Mouse (Mus musculus) hindbrain, embryonic 10.5 days (tissue): ENCODE data around the gene Atg9a. TPM values are rescaled to one million over a fixed set of nuclear protein-coding genes. Genes with fewer than 3 reads are reported as not detected.
"Not testable (repeated sequence)": the region's sequence is repeated elsewhere in the genome, so short reads cannot be mapped to it uniquely, and the experiment has no call there.

ENCODE experiments used
- DNase-seq: peaks from one replicate; pipeline ENCODE4 v3.0.0-alpha.2; 2017; ENCODE audit warnings: low spot score
- H3K27ac ChIP-seq: fragments of 300-500 bp; sonication (generic); 2 replicates; pipeline ENCODE4 v1.5.1; 2016; ENCODE audit warnings: mild to moderate bottlenecking, moderate library complexity
- H3K27me3 ChIP-seq: fragments of 300-500 bp; sonication (generic); 2 replicates; pipeline ENCODE4 v1.6.1; 2016; ENCODE audit warnings: mild to moderate bottlenecking; ENCODE audit not compliant: poor library complexity, insufficient read depth, severe bottlenecking
- H3K36me3 ChIP-seq: fragments of 300-500 bp; sonication (generic); 2 replicates; pipeline ENCODE4 v1.6.1; 2016; ENCODE audit warnings: mild to moderate bottlenecking, moderate library complexity
- H3K4me1 ChIP-seq: fragments of 300-500 bp; sonication (generic); replicated peaks from 2 replicates; pipeline ENCODE4 v1.6.1; 2016; ENCODE audit warnings: mild to moderate bottlenecking
- H3K4me3 ChIP-seq: fragments of 300-500 bp; sonication (generic); 2 replicates; pipeline ENCODE4 v1.5.1; 2016; ENCODE audit warnings: mild to moderate bottlenecking, moderate library complexity
- H3K9me3 ChIP-seq: fragments of 300-500 bp; sonication (generic); 2 replicates; pipeline ENCODE4 v1.6.1; 2016; ENCODE audit warnings: mild to moderate bottlenecking, moderate library complexity
- WGBS: fragments of 180-500 bp; shearing (Covaris S2); methylation state at CpG from one replicate; pipeline ENCODE4 v1.1.7; 2016; 5-methylcytosine and 5-hydroxymethylcytosine counted together
- polyA plus RNA-seq: library from polyadenylated mRNA; unstranded; fragments of >200 nt; fragmentation: Nextera tagmentation; extraction: Ambion mirVana; gene quantifications from 2 replicates; pipeline ENCODE4 v1.2.1, GENCODE M21; 2016

The Atg9a gene
- polyA plus RNA-seq = 23.1 and 32.1 TPM in 2 replicates

DNA sequence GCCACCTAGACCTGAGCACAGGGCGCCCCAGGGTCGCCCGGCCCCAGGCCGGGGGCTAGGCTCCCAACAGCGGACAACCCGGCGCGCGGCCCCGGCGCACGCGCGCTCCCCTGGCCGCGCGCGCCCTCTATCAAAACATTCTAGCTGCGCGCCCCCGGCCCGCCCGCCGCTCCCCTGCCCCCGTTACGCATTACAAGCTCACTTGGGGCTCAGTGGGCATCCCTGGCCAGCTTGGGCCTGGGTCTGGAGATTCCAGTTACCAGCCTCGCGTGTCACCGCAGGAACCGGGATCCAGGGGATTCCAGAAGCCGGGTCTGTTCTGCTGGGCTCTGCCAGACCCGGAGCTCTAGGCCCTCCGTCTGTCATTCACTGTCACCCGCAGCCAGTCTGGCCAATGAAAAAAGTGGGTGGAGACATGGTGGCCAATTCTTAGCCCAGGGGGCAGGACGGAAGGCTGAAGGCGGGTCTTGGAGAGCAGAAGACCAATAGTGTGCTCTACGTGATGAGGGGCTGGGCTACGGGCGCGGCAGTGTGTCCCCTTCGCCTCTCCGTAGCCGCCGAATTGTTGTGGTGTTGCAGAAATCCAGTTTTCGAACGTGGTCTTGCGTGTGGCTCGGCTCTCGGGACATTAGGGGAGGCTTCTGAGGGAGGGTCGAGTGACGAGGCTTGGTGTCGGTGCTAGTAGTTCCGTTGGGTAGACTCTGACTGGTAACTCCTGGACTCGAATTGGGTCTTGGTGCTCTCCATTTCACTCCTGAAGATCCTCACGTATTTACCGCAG is at the start of gene Atg9a, which contains the start of gene Ankzf1:
Atg9a (minus strand) TSS at position 575 of the 781 bp plus-strand sequence.
Ankzf1 (plus strand) TSS at position 530 of the 781 bp plus-strand sequence.
- Histone ChIP-seq H3K27me3 (no peaks in the 10 kb centered on the region), H3K9me3 (no peaks in the 10 kb centered on the region), H3K4me1 (peaks cover 31% of the 10 kb centered on the region), H3K27ac (peak within 1 kb of the TSS; percentile 91), H3K4me3 (peak within 1 kb of the TSS; percentile 89), H3K36me3 (peaks cover 34% of the 10 kb centered on the region)
- peak; percentile 96 for DNase-seq
- WGBS = under 1% methylated on average over 56 of the region's 56 CpGs

DNA sequence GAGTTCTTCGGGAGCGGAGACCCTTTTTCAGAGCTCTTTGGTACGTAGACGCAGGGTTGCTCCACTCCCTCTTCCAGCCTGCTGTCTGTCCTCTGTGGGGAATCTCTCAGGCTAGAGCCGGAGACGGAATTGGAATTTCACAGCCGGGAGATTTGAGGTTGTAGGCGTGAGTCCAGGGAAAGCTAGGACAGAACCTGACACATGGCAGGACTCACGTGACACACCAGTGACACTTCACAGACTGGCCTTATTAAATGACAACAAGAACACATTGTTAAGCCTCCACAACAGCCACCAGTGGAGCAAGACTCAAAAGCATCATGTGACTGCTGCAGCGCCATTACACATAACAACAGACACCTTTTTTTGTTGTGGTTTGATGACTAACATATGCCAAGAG is 47.6 kb upstream of the Atg9a start:
- peaks cover 8% of the 10 kb centered on the region; the same call in 1 of the 2 replicates for H3K27me3 ChIP-seq
- H3K4me3 ChIP-seq = no peak overlapping the region
- no peaks in the 10 kb centered on the region for H3K9me3 ChIP-seq
- DNase-seq = no peak
- no peak overlapping the region for H3K27ac ChIP-seq
- H3K4me1 ChIP-seq = peaks cover 31% of the 10 kb centered on the region
- H3K36me3 ChIP-seq = peaks cover 34% of the 10 kb centered on the region
- 89% methylated on average over 10 of the region's 10 CpGs for whole genome bisulfite sequencing

DNA sequence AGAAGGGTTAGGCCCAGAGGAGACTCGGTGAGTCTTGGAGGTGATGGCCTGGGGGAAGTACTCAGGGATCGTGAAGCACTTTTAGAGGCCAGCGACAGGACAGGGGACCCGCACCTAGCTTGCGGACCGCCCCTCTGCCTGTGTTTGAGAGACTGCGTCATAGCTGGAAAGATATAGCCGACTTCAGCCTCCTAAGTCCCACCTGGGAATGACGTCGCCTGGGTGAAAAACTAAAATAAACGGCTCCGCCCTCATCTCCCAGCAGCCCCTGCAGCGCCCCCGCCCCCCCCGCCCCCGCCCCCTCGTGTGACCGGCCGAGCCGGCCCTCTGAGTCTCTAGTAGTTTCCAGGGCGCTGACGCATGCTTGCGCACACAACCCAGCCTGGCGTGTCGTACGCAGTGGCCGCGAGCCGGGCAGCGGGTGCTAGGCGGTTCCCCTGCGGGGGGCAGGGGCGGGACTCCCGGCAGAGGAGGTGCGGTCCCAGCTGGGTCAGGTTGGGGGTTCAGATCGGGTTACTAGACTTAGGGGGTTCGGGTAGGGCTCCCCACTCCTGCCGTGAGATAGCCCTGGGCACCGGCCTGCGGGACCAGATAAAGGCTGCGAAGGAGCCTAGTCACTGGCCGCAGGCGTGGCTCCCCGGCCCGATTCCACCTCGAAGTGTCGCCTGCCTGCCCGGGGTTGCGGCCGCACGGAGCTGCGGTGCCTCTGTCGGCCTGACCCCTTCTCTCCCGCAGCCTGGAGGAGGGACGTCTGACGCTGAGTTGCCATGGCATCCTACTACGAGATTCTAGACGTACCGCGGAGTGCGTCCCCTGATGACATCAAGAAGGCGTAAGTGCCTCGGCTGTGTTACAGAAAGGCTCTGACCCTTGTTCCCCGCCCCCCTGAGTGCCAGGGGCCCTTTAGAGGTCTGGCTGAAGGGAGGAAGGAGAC is 44.4 kb upstream of the Atg9a start, which contains the start of gene Dnajb2:
Dnajb2 (plus strand) TSS at position 290 of the 934 bp plus-strand sequence.
- WGBS = 1% methylated on average over 64 of the region's 64 CpGs
- no peaks in the 10 kb centered on the region for H3K9me3 ChIP-seq
- peak within 1 kb of the TSS; percentile 77 for H3K4me3 ChIP-seq
- peak; percentile 85 for DNase-seq
- H3K4me1 ChIP-seq = peaks cover 31% of the 10 kb centered on the region
- peak within 1 kb of the TSS; percentile 94 for H3K27ac ChIP-seq
- H3K27me3 ChIP-seq = peaks cover 12% of the 10 kb centered on the region; the same call in 1 of the 2 replicates
- peaks cover 14% of the 10 kb centered on the region for H3K36me3 ChIP-seq

DNA sequence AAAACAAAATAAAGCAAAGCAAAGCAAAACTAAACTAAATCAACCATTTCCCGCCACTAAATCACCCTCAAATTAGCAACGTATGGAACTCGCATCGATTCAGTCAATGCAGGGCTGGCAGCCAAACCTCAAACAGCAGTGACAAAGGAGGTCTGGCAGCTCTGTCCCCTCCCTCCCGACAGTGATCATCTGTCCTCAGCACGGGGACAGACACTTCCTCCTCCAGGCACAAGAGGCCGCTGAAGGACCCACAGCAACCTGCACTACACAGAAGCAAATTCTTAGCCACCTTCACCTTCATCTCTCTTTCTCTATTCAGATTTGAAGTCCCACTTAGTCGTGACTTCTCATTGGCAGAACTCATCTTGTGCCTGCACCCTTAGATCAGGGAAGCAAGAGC is 42.6 kb upstream of the Atg9a start:
- H3K4me3 ChIP-seq = no peak overlapping the region
- DNase-seq = peak; percentile 58
- WGBS = 1% methylated on average over 8 of the region's 8 CpGs
- H3K27ac ChIP-seq = no peak overlapping the region
- peaks cover 5% of the 10 kb centered on the region; the same call in 1 of the 2 replicates for H3K36me3 ChIP-seq
- H3K4me1 ChIP-seq = peaks cover 31% of the 10 kb centered on the region
- H3K27me3 ChIP-seq = peaks cover 12% of the 10 kb centered on the region; the same call in 1 of the 2 replicates
- no peaks in the 10 kb centered on the region for H3K9me3 ChIP-seq

DNA sequence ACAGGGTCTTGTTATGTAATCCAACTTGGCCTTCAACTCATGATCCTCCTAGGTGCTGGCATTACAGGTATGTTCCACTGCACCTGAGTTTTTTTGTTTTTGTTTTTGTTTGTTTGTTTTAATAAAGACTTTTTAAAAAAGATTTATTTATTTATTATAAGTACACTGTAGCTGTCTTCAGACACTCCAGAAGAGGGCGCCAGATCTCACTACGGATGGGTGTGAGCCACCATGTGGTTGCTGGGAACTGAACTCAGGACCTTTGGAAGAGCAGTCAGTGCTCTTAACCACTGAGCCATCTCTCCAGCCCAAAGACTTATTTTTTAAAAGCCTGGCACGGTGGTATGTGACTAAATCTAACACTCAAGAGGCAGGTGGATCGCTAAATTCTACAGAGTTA is 40.5 kb upstream of the Atg9a start:
- H3K36me3 ChIP-seq, H3K27ac ChIP-seq, DNase-seq, H3K4me3 ChIP-seq, H3K9me3 ChIP-seq: not testable (repeated sequence)
- Histone ChIP-seq H3K27me3 (peaks cover 12% of the 10 kb centered on the region), H3K4me1 (peaks cover 30% of the 10 kb centered on the region)
- WGBS = 71% methylated on average over 4 of the region's 4 CpGs

DNA sequence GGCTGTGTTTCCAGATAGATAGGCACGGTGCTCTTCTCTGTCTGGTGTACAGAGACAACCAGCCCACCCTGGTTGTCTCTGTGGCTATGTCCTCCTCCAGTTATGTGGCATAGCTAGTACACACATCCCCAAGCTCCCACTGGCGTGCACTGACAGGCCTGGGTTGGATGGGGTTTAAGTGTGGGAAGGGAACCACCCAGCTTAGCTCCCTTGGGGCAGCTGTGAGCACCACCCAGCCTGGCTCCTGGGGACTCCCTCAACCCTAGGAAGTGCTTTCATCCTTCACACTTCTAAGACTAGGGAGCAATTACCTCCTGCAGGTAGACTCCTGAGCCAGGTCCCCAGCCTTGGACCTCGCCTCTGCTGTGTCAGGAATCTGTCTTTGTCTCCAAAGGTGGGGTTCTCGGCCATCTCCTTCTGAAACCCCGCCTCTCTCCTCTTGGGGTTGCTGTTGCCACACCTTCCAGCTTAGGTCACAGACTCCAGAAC is 39.7 kb upstream of the Atg9a start, which contains the start of gene A630095N17Rik:
A630095N17Rik (minus strand) TSS at position 439 of the 489 bp plus-strand sequence.
- WGBS = 70% methylated on average over 5 of the region's 5 CpGs
- peaks cover 12% of the 10 kb centered on the region for H3K27me3 ChIP-seq
- H3K27ac ChIP-seq = no peak within 1 kb of the TSS
- no peaks in the 10 kb centered on the region for H3K9me3 ChIP-seq
- no peak for DNase-seq
- H3K4me1 ChIP-seq = peaks cover 22% of the 10 kb centered on the region
- no peak within 1 kb of the TSS for H3K4me3 ChIP-seq
- H3K36me3 ChIP-seq = no peaks in the 10 kb centered on the region

DNA sequence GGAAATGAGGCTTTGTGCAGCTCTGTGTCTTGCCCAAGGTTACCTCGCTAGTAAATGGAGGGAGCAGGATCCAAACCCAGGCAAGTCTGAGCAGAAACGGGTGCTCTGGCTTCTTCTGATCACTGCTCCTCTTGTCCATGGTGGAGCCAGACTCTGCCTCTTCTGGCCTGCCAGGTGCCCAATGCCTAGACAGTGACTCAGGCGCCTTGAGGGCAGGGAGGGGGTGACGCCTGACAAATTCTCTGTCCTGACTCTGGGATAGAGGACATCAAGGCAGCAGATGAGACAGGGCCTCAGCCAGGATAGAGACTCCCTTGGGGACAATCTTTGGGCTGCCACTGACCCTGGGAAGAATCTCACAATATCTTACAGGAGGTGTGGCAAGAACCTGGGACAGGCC is 39.2 kb upstream of the Atg9a start:
- H3K4me1 ChIP-seq = peaks cover 17% of the 10 kb centered on the region; the same call in 1 of the 2 replicates
- H3K27me3 ChIP-seq = peaks cover 12% of the 10 kb centered on the region
- no peak overlapping the region for H3K4me3 ChIP-seq
- DNase-seq = no peak
- H3K9me3 ChIP-seq = no peaks in the 10 kb centered on the region
- no peak overlapping the region for H3K27ac ChIP-seq
- no peaks in the 10 kb centered on the region for H3K36me3 ChIP-seq
- 77% methylated on average over 4 of the region's 4 CpGs for WGBS

DNA sequence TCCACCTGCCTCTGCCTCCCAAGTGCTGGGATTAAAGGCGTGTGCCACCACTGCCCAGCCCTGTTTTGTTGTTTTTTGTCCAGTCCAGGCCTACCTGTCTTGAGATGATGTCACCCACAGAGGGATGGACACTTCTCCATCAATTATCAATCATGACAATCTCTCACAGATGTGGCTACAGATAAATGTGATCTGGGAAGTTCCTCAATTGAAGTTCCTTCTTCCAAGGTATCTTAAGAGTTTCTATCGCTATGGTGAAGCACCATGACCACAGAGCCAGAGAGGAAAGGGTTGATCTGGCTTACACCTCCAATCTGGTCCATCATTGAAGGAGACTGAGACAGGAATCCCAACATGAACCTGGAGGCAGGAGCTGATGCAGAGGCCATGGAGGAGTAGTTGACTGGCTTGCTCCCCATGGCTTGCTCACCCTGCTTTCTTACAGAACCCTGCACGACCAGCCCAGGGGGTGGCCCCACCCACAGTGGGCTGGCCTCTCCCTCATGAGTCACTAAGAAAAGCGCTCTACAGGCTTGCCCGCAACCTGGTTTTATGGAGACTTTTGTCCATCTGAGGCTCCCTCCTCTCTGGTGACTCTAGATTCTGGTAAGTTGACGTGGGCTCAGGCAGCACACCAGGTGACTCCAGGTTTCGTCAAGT is 38.5 kb upstream of the Atg9a start:
- Histone ChIP-seq H3K36me3 (no peaks in the 10 kb centered on the region), H3K27me3 (peaks cover 12% of the 10 kb centered on the region), H3K9me3 (no peaks in the 10 kb centered on the region), H3K4me1 (peaks cover 10% of the 10 kb centered on the region; the same call in 1 of the 2 replicates), H3K4me3 (no peak overlapping the region), H3K27ac (no peak overlapping the region)
- 78% methylated on average over 7 of the region's 7 CpGs for WGBS
- DNase-seq = no peak

DNA sequence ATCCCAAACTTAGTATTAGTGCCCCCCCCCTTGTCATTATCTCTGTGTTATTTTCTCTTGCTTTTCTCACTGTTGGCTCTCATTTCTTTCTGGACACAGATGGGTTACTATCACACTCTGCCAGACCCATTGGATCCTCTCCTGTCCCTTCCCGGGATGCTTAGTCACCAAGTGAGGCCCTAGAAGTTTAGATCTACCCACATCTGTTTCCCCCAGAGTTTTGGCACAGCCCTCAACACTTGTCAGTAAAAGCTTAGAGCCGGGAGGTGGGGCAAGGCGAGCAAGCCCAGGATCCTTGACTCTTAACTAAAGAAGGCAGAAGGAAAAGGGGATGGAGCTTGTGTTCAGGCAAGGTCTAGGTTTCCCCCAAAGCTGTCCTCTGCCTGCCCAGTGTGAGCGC is 37.2 kb upstream of the Atg9a start:
- DNase-seq = no peak
- Histone ChIP-seq H3K4me1 (no peaks in the 10 kb centered on the region), H3K27me3 (peaks cover 4% of the 10 kb centered on the region), H3K9me3 (no peaks in the 10 kb centered on the region), H3K4me3 (no peak overlapping the region), H3K27ac (no peak overlapping the region), H3K36me3 (no peaks in the 10 kb centered on the region)
- WGBS = 73% methylated on average over 4 of the region's 4 CpGs

DNA sequence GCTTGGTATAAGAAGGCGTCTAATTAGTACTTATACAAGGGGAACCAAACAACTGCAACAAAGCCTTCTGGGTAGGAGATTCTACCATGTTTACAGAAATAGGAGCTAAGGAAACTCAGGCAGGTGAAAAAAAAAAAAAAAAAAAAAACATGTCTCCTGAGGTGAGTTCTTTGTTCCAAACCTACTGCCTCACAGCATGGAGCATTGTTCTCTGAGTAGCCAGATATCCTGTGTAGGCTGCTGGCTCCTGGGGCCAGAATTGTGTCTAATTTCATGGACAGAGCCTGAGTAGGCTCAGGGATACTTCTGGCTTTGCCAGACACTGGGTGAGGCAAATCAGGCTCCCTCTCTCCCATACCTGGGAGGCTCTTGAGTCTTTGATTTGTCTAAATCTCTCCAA is 35.7 kb upstream of the Atg9a start:
- no peak for DNase-seq
- no peaks in the 10 kb centered on the region for H3K4me1 ChIP-seq
- 67% methylated on average over 1 of the region's 1 CpGs for WGBS

DNA sequence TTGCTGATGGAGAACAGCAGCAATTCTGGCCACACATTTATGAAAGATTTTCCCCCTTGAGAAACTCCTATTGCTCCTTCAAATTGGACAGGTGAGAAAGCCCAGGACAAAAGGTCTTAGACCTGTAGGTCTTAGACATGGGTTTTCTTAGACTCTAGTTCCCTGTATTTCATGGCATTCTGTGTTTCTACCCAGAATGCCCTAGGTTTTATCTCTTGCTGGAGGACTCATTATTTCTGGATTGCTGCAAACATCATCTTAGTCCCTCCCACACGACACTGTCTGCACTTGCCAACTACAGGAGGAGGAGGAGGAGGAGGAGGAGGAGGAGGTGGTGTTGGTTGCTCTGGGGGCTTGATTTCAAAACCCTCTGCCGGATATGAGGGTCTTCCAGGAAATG is 34.1 kb upstream of the Atg9a start:
- Histone ChIP-seq H3K27me3 (peaks cover 18% of the 10 kb centered on the region), H3K36me3 (no peaks in the 10 kb centered on the region), H3K27ac (no peak overlapping the region), H3K4me3 (no peak overlapping the region), H3K9me3 (no peaks in the 10 kb centered on the region), H3K4me1 (no peaks in the 10 kb centered on the region)
- WGBS = 83% methylated on average over 2 of the region's 2 CpGs
- no peak for DNase-seq

More for the DNA sequence above, 35.7 kb upstream of the Atg9a start:
- peaks cover 3% of the 10 kb centered on the region for H3K27me3 ChIP-seq
- H3K9me3 ChIP-seq = no peaks in the 10 kb centered on the region
- H3K27ac ChIP-seq = no peak overlapping the region
- no peak overlapping the region for H3K4me3 ChIP-seq
- H3K36me3 ChIP-seq = no peaks in the 10 kb centered on the region

DNA sequence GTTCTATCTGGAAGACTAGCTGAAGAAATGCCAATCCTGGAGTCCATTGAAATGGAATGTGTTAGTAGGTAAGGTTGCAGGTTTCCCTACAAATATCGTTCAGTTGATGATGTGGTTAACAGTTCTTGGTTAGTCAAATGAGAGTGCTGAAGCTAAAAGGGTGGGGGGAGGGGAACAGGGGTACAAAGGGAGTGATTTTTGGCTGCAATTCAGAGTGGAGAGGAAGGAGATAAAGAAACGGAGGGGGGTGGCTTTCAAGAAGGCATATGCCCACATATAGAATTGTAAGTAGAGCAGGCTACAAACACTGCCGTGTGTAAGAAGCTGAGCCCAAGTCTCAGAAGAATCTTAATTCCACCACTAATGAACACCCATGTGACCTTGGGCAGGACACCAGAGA is 33.5 kb upstream of the Atg9a start:
- DNase-seq = no peak
- 73% methylated on average over 3 of the region's 3 CpGs for WGBS
- H3K4me3 ChIP-seq = no peak overlapping the region
- H3K4me1 ChIP-seq = no peaks in the 10 kb centered on the region
- no peaks in the 10 kb centered on the region for H3K36me3 ChIP-seq
- no peak overlapping the region for H3K27ac ChIP-seq
- H3K9me3 ChIP-seq = no peaks in the 10 kb centered on the region
- H3K27me3 ChIP-seq = peaks cover 25% of the 10 kb centered on the region
